Mouse (Mus musculus) myocyte (in vitro differentiated cells): ENCODE results near the gene Ubash3b. TPM values are rescaled to one million over a fixed set of nuclear protein-coding genes. Genes with fewer than 3 reads are reported as not detected.

ENCODE experiments used
- H3K27me3 ChIP-seq: one replicate; pipeline ENCODE4 v1.6.1; 2011; ENCODE audit not compliant: control insufficient read depth, insufficient read depth, insufficient read length
- H3K36me3 ChIP-seq: one replicate; pipeline ENCODE4 v1.6.1; 2011; ENCODE audit not compliant: control insufficient read depth, insufficient read depth
- H3K4me2 ChIP-seq: one replicate; pipeline ENCODE4 v1.6.1; 2011; ENCODE audit warnings: low read depth, control low read depth
- H3K4me3 ChIP-seq: one replicate; pipeline ENCODE4 v1.5.1; 2011; ENCODE audit warnings: mild to moderate bottlenecking, control low read depth, moderate library complexity
- H3K79me2 ChIP-seq: one replicate; pipeline ENCODE4 v1.6.1; 2011; ENCODE audit not compliant: control insufficient read depth, insufficient read depth
- H3ac ChIP-seq: one replicate; pipeline ENCODE4 v1.6.1; 2011; ENCODE audit not compliant: control insufficient read depth, insufficient read length
- CEBPB ChIP-seq: IDR thresholded peaks from 2 replicates; pipeline ENCODE4 v1.6.1; 2011; ENCODE audit warnings: mild to moderate bottlenecking, moderate library complexity; ENCODE audit not compliant: poor library complexity, insufficient read depth, severe bottlenecking
- E2F4 ChIP-seq: IDR thresholded peaks from one replicate; pipeline ENCODE4 v1.6.1; 2011; ENCODE audit warnings: mild to moderate bottlenecking, control low read depth, moderate library complexity; ENCODE audit not compliant: insufficient read depth
- MAX ChIP-seq: IDR thresholded peaks from one replicate; pipeline ENCODE4 v1.6.1; 2011; ENCODE audit warnings: low read depth, mild to moderate bottlenecking, control low read depth
- MYOD1 ChIP-seq, 3 experiments: IDR thresholded peaks; one replicate each; pipeline ENCODE4 v1.6.1; 2011; ENCODE audit warnings: control low read depth in 2 of 3, low read depth in 2 of 3, mild to moderate bottlenecking in 2 of 3, moderate library complexity in 1 of 3; ENCODE audit not compliant: insufficient read length in 2 of 3, control insufficient read depth in 1 of 3
- MYOG ChIP-seq, 3 experiments: IDR thresholded peaks; one replicate each; pipeline ENCODE4 v1.6.1; 2011; ENCODE audit warnings: control low read depth in 2 of 3, low read depth in 2 of 3, mild to moderate bottlenecking in 2 of 3; ENCODE audit not compliant: insufficient read length in 2 of 3, control insufficient read depth in 1 of 3, insufficient read depth in 1 of 3
- POLR2A ChIP-seq: IDR thresholded peaks from one replicate; pipeline ENCODE4 v1.6.1; 2011; ENCODE audit warnings: low read depth, mild to moderate bottlenecking, control low read depth, moderate library complexity; ENCODE audit not compliant: insufficient read length
- POLR2AphosphoS2 ChIP-seq: IDR thresholded peaks from one replicate; pipeline ENCODE4 v1.6.1; 2011; ENCODE audit warnings: low read depth, control low read depth; ENCODE audit not compliant: insufficient read length
- REST ChIP-seq: IDR thresholded peaks from one replicate; pipeline ENCODE4 v1.6.1; 2011; ENCODE audit warnings: mild to moderate bottlenecking, control low read depth, moderate library complexity; ENCODE audit not compliant: insufficient read depth, insufficient read length
- SRF ChIP-seq: IDR thresholded peaks from one replicate; pipeline ENCODE4 v1.6.1; 2011; ENCODE audit warnings: low read depth; ENCODE audit not compliant: control insufficient read depth, insufficient read length
- TCF12 ChIP-seq: IDR thresholded peaks from one replicate; pipeline ENCODE4 v1.6.1; 2011; ENCODE audit warnings: mild to moderate bottlenecking, control low read depth; ENCODE audit not compliant: poor library complexity, insufficient read depth, severe bottlenecking
- TCF3 ChIP-seq: IDR thresholded peaks from one replicate; pipeline ENCODE4 v1.6.1; 2011; ENCODE audit warnings: low read depth, control low read depth; ENCODE audit not compliant: insufficient read length
- USF1 ChIP-seq: IDR thresholded peaks from one replicate; pipeline ENCODE4 v1.6.1; 2011; ENCODE audit warnings: low read depth, mild to moderate bottlenecking, control low read depth, moderate library complexity
- polyA plus RNA-seq: library from polyadenylated mRNA; unstranded; fragments of >200 nt; fragmentation: generic; extraction: Trizol; gene quantifications from one replicate; pipeline ENCODE4 v1.2.1, GENCODE M21; 2012; ENCODE audit warnings: missing spikeins

The Ubash3b gene
- polyA plus RNA-seq, 1 experiment: 5.9 TPM

GRCm38 (mm10) chr9:41054166-41054565 is 107.3 kb downstream of the Ubash3b start:
- Histone ChIP-seq H3K4me2 (peak overlapping the region; percentile 44), H3K79me2 (no peaks in the 10 kb centered on the region)

GRCm38 (mm10) chr9:41053478-41053877 is 108.0 kb downstream of the Ubash3b start:
- Histone ChIP-seq H3K36me3 (no peaks in the 10 kb centered on the region), H3K4me3 (no peak overlapping the region), H3K4me2 (peak overlapping the region; percentile 44), H3ac (no peak overlapping the region), H3K79me2 (no peaks in the 10 kb centered on the region), H3K27me3 (no peaks in the 10 kb centered on the region)
- TF ChIP-seq E2F4 (no peak), MYOD1 (IDR thresholded peaks at IDR 0.05; ENCODE audit: control insufficient read depth in 1 of 3, insufficient read length in 2 of 3, low read depth in 2 of 3) (no peak), TCF12 (no peak), CEBPB (no peak), MYOG (IDR thresholded peaks at IDR 0.05; ENCODE audit: control insufficient read depth in 1 of 3, insufficient read depth in 1 of 3, insufficient read length in 2 of 3, low read depth in 2 of 3) (no peak), POLR2AphosphoS2 (no peak), USF1 (no peak), POLR2A (no peak), REST (no peak), MAX (no peak), TCF3 (no peak), SRF (no peak)

More at GRCm38 (mm10) chr9:41054166-41054565, 107.3 kb downstream of the Ubash3b start:
- no peaks in the 10 kb centered on the region for H3K27me3 ChIP-seq
- TF ChIP-seq MYOD1 (IDR thresholded peaks at IDR 0.05; ENCODE audit: control insufficient read depth in 1 of 3, insufficient read length in 2 of 3, low read depth in 2 of 3) (peak; percentile 60 to 93 (median 86)), TCF12 (peak; percentile 39), MAX (no peak), MYOG (IDR thresholded peaks at IDR 0.05; ENCODE audit: control insufficient read depth in 1 of 3, insufficient read depth in 1 of 3, insufficient read length in 2 of 3, low read depth in 2 of 3) (peak; percentile 63 to 92 (median 85))
- H3ac ChIP-seq: no peak overlapping the region
- no peaks in the 10 kb centered on the region for H3K36me3 ChIP-seq
- no peak overlapping the region for H3K4me3 ChIP-seq

GRCm38 (mm10) chr9:41051080-41051932 is 110.2 kb downstream of the Ubash3b start:
- no peak for TF ChIP-seq USF1
- no peak for TF ChIP-seq TCF3
- no peak for TF ChIP-seq MAX
- TF ChIP-seq POLR2A: no peak
- no peak for TF ChIP-seq CEBPB
- no peak for TF ChIP-seq MYOG (IDR thresholded peaks at IDR 0.05; ENCODE audit: control insufficient read depth in 1 of 3, insufficient read depth in 1 of 3, insufficient read length in 2 of 3, low read depth in 2 of 3)
- TF ChIP-seq REST: no peak
- no peak for TF ChIP-seq E2F4
- no peak for TF ChIP-seq SRF
- no peak for TF ChIP-seq TCF12
- no peak for TF ChIP-seq POLR2AphosphoS2
- TF ChIP-seq MYOD1 (IDR thresholded peaks at IDR 0.05; ENCODE audit: control insufficient read depth in 1 of 3, insufficient read length in 2 of 3, low read depth in 2 of 3): no peak
- Histone ChIP-seq H3ac (no peak overlapping the region), H3K27me3 (no peaks in the 10 kb centered on the region), H3K79me2 (no peaks in the 10 kb centered on the region), H3K4me2 (no peak overlapping the region), H3K4me3 (no peak overlapping the region), H3K36me3 (no peaks in the 10 kb centered on the region)

GRCm38 (mm10) chr9:41050331-41051079 is 111.0 kb downstream of the Ubash3b start:
- no peaks in the 10 kb centered on the region for H3K27me3 ChIP-seq
- H3K4me3 ChIP-seq: no peak overlapping the region
- no peaks in the 10 kb centered on the region for H3K36me3 ChIP-seq
- H3K79me2 ChIP-seq: no peaks in the 10 kb centered on the region
- no peak overlapping the region for H3ac ChIP-seq
- TF ChIP-seq MYOD1 (IDR thresholded peaks at IDR 0.05; ENCODE audit: control insufficient read depth in 1 of 3, insufficient read length in 2 of 3, low read depth in 2 of 3): no peak
- no peak for TF ChIP-seq POLR2AphosphoS2
- no peak for TF ChIP-seq TCF12
- no peak for TF ChIP-seq SRF
- H3K4me2 ChIP-seq: no peak overlapping the region

- H3K79me2 ChIP-seq: no peaks in the 10 kb centered on the region
- H3K4me3 ChIP-seq: no peak overlapping the region
- H3ac ChIP-seq: no peak overlapping the region
- H3K36me3 ChIP-seq: no peaks in the 10 kb centered on the region
- peak overlapping the region; percentile 24 for H3K4me2 ChIP-seq
- no peaks in the 10 kb centered on the region for H3K27me3 ChIP-seq
- TF ChIP-seq SRF: no peak
- no peak for TF ChIP-seq CEBPB
- no peak for TF ChIP-seq E2F4
- TF ChIP-seq MAX: no peak
- TF ChIP-seq MYOG (IDR thresholded peaks at IDR 0.05; ENCODE audit: control insufficient read depth in 1 of 3, insufficient read depth in 1 of 3, insufficient read length in 2 of 3, low read depth in 2 of 3): no peak
- TF ChIP-seq REST: no peak
- no peak for TF ChIP-seq TCF3
- no peak for TF ChIP-seq POLR2A
- no peak for TF ChIP-seq USF1
- no peak for TF ChIP-seq MYOD1 (IDR thresholded peaks at IDR 0.05; ENCODE audit: control insufficient read depth in 1 of 3, insufficient read length in 2 of 3, low read depth in 2 of 3)
- TF ChIP-seq TCF12: no peak
- no peak for TF ChIP-seq POLR2AphosphoS2
Measured at GRCm38 (mm10) chr9:41049282-41049681, 112.2 kb downstream of the Ubash3b start.
